Comparison of ENCODE assay signal across 8 mouse cellular contexts in genomic region chr4:53441683-53442082, GRCm38 (mm10). TPM values are rescaled to one million over a fixed set of nuclear protein-coding genes. Genes with fewer than 3 reads are reported as not detected.
DNase-seq lines count a peak whose midpoint lies in the region; ATAC-seq and TF ChIP-seq lines count a peak whose summit lies in the region.

No protein-coding gene starts in this region.

- peaks cover 13% of the 10 kb centered on the region for H3K4me1 ChIP-seq in heart, embryonic 11.5 days (ENCODE audit: control insufficient read depth, insufficient read depth, low read length)
- H3K4me1 ChIP-seq in ES-E14 (ENCODE audit: control insufficient read depth in 2 of 2, insufficient read depth in 2 of 2, low read length in 2 of 2, poor library complexity in 1 of 2), result peaks cover 4 to 10% of the 10 kb centered on the region in 2 experiments; a peak in 3 of 4 replicates
- H3K4me1 ChIP-seq in hindbrain, embryonic 12.5 days, result peaks cover 25% of the 10 kb centered on the region
- H3K4me1 ChIP-seq in midbrain, embryonic 11.5 days (ENCODE audit: control insufficient read depth, insufficient read depth, low read length), result peaks cover 15% of the 10 kb centered on the region

- no peaks in the 10 kb centered on the region for H3K9me3 ChIP-seq in heart, embryonic 11.5 days (replicated peaks; ENCODE audit: control insufficient read depth, low read length)
- H3K9me3 ChIP-seq in ES-E14 (ENCODE audit: control insufficient read depth, insufficient read depth, low read depth, low read length), result no peaks in the 10 kb centered on the region
- H3K9me3 ChIP-seq in hindbrain, embryonic 12.5 days (replicated peaks), result no peaks in the 10 kb centered on the region
- no peaks in the 10 kb centered on the region for H3K9me3 ChIP-seq in midbrain, embryonic 11.5 days (ENCODE audit: control insufficient read depth, low read length)

- in situ Hi-C loops in ES-E14 (cut with MboI; ENCODE audit: low sequenced_read_pairs in 2 of 2, unreplicated experiment in 2 of 2), result no loop called here

- DNase-seq in heart, adult 18-20 months, result no peak
- DNase-seq in ES-E14 (ENCODE audit: low read depth, low spot score), result no peak
- peak; percentile 85 for DNase-seq in midbrain, embryonic 11.5 days (ENCODE audit: low spot score, missing footprints)
- no peak for DNase-seq in cerebellum, adult 9-11 months
- no peak for DNase-seq in gastrocnemius, postnatal 10 days

- H3K4me3 ChIP-seq in heart, embryonic 11.5 days (ENCODE audit: low read depth, low read length), result peak overlapping the region; percentile 92
- peak overlapping the region; percentile 86 to 88; a peak in 3 of 4 replicates for H3K4me3 ChIP-seq in ES-E14 (ENCODE audit: insufficient read depth in 1 of 2, low read depth in 1 of 2, low read length in 2 of 2, poor library complexity in 1 of 2, severe bottlenecking in 1 of 2)
- peak overlapping the region; percentile 86 for H3K4me3 ChIP-seq in hindbrain, embryonic 12.5 days
- 0 out of 2 replicates have a peak overlapping the region, but pooled peaks have one; percentile 82 for H3K4me3 ChIP-seq in midbrain, embryonic 11.5 days (ENCODE audit: low read depth, low read length)

- WGBS in heart, embryonic 11.5 days (ENCODE audit: insufficient replicate concordance), result 37% methylated on average over 4 of the region's 4 CpGs
- WGBS in hindbrain, embryonic 12.5 days, result 32% methylated on average over 4 of the region's 4 CpGs
- 31% methylated on average over 4 of the region's 4 CpGs for WGBS in midbrain, embryonic 11.5 days

- no peak overlapping the region for H3K27ac ChIP-seq in heart, embryonic 11.5 days (ENCODE audit: low read depth, low read length)
- H3K27ac ChIP-seq in ES-E14 (ENCODE audit: insufficient read depth, low read depth, low read length, poor library complexity, severe bottlenecking), result no peak overlapping the region
- H3K27ac ChIP-seq in hindbrain, embryonic 12.5 days, result no peak overlapping the region
- no peak overlapping the region for H3K27ac ChIP-seq in midbrain, embryonic 11.5 days (ENCODE audit: low read depth, low read length)

- ATAC-seq in heart, embryonic 11.5 days (replicated peaks; ENCODE audit: insufficient number of reproducible peaks, low FRiP score, low TSS enrichment), result no peak
- ATAC-seq in hindbrain, embryonic 12.5 days (ENCODE audit: low FRiP score), result no peak
- ATAC-seq in midbrain, embryonic 11.5 days (ENCODE audit: low FRiP score), result no peak
- ATAC-seq in monocyte, adult 5-6 weeks (replicated peaks; ENCODE audit: insufficient number of reproducible peaks, low FRiP score, low TSS enrichment, poor library complexity, severe bottlenecking), result no peak

- no peak overlapping the region for H3K9ac ChIP-seq in heart, embryonic 11.5 days (ENCODE audit: low read depth, low read length)
- no peak overlapping the region; the same call in 1 of the 2 replicates for H3K9ac ChIP-seq in ES-E14 (ENCODE audit: insufficient read depth, low read depth, low read length, poor library complexity, severe bottlenecking)
- no peak overlapping the region for H3K9ac ChIP-seq in hindbrain, embryonic 12.5 days
- no peak overlapping the region for H3K9ac ChIP-seq in midbrain, embryonic 11.5 days (ENCODE audit: low read length)

- peak overlapping the region; percentile 95 for H3K4me2 ChIP-seq in heart, embryonic 11.5 days
- H3K4me2 ChIP-seq in hindbrain, embryonic 12.5 days (replicated peaks), result peak overlapping the region; percentile 99
- H3K4me2 ChIP-seq in midbrain, embryonic 11.5 days, result peak overlapping the region; percentile 100

- no peaks in the 10 kb centered on the region; the same call in 1 of the 2 replicates for H3K27me3 ChIP-seq in heart, embryonic 11.5 days (ENCODE audit: control insufficient read depth, insufficient read depth, low read length)
- H3K27me3 ChIP-seq in hindbrain, embryonic 12.5 days, result peaks cover 8% of the 10 kb centered on the region; the same call in 1 of the 2 replicates
- H3K27me3 ChIP-seq in midbrain, embryonic 11.5 days (ENCODE audit: control insufficient read depth, insufficient read depth, low read length), result peaks cover 10% of the 10 kb centered on the region

- H3K36me3 ChIP-seq in heart, embryonic 11.5 days (ENCODE audit: control insufficient read depth, insufficient read depth, low read length), result no peaks in the 10 kb centered on the region
- H3K36me3 ChIP-seq in ES-E14 (ENCODE audit: control insufficient read depth, insufficient read depth, low read length, poor library complexity, severe bottlenecking), result no peaks in the 10 kb centered on the region
- H3K36me3 ChIP-seq in hindbrain, embryonic 12.5 days, result no peaks in the 10 kb centered on the region
- H3K36me3 ChIP-seq in midbrain, embryonic 11.5 days (ENCODE audit: control insufficient read depth, insufficient read depth, low read length), result no peaks in the 10 kb centered on the region

TF ChIP-seq in ES-E14, 5 proteins besides CTCF, POLR2A, EP300 and RAD21:
- TF ChIP-seq MAFK (IDR thresholded peaks at IDR 0.05; ENCODE audit: insufficient read depth, low read depth, low read length) (no peak), HCFC1 (IDR thresholded peaks at IDR 0.05; ENCODE audit: borderline replicate concordance, insufficient read depth, low read length) (no peak), ZC3H11A (IDR thresholded peaks at IDR 0.05; ENCODE audit: borderline replicate concordance, low read depth, low read length) (no peak), CHD2 (IDR thresholded peaks at IDR 0.05; ENCODE audit: low read depth, low read length) (no peak), ZNF384 (IDR thresholded peaks at IDR 0.05; ENCODE audit: low read depth, low read length) (no peak)

RNA-seq across cellular contexts. Expression of gene Slc44a1, which starts 1.5 kb away (rescaled TPM):
- polyA plus RNA-seq in heart, embryonic 11.5 days (2014; fragmentation: Nextera tagmentation; extraction: Ambion mirVana), result 19.5 and 25.5 TPM in 2 replicates
- 10 to 100 TPM; 29.2 to 30.6 TPM for total RNA-seq in heart, adult 18-20 months (2021)
- 48.0 and 73.7 TPM in 2 replicates for total RNA-seq in ES-E14 (2012; rRNA removed)
- polyA plus RNA-seq in hindbrain, embryonic 12.5 days (2016; fragmentation: Nextera tagmentation; extraction: Ambion mirVana), result 21.4 and 22.0 TPM in 2 replicates
- 15.6 and 16.8 TPM in 2 replicates for polyA plus RNA-seq in midbrain, embryonic 11.5 days (2014; fragmentation: Nextera tagmentation; extraction: Ambion mirVana)
- 11.0 to 21.2 TPM (median 12.1 TPM) in 3 replicates for total RNA-seq in monocyte, adult 5-6 weeks (2017)
- 10 to 100 TPM; 34.6 to 39.2 TPM for total RNA-seq in gastrocnemius, postnatal 10 days (2021)
